ENCODE assay signal across 27 mouse cellular contexts in genomic region chr1:119731166-119731565, GRCm38 (mm10).
DNase-seq lines count a peak whose midpoint lies in the region; ATAC-seq and TF ChIP-seq lines count a peak whose summit lies in the region.
"Had no signal": no experiment of that assay in that cellular context is flagged by ENCODE, and none has a peak within 500 bp of the region (broad histone marks: within the 10 kb centered on the region; RNA-seq: fewer than 3 reads in every experiment).

No protein-coding gene starts in this region.

- H3K4me1 ChIP-seq in kidney, adult 2 months (ENCODE audit: control insufficient read depth, insufficient read depth, low read length): no peaks in the 10 kb centered on the region
- no peaks in the 10 kb centered on the region for H3K4me1 ChIP-seq in kidney, embryonic 14.5 days (ENCODE audit: control insufficient read depth, insufficient read depth, low read length)
- H3K4me1 ChIP-seq: embryonic facial prominence, embryonic 13.5 days; embryonic facial prominence, embryonic 15.5 days; forebrain, embryonic 10.5 days; forebrain, embryonic 12.5 days had no signal

- DNase-seq in kidney, adult 2 months: peak; percentile 67
- peak; percentile 69 for DNase-seq in kidney, adult 9 months
- no peak for DNase-seq in kidney, postnatal 4 days
- peak; percentile 34 for DNase-seq in R1 (ENCODE audit: low read depth, low spot score)
- DNase-seq: adrenal gland, adult 2 months; adrenal gland, postnatal 10 days; adrenal gland, postnatal 25 days; B cell, adult 2 months; cerebellum, adult 11 months; cerebellum, adult 18-20 months; cerebellum, adult 8-10 months; cerebellum, adult 9-11 months; cerebellum, postnatal 14 days; cerebellum, postnatal 36 days; embryo, embryonic 11 days had no signal

- H3K9me3 ChIP-seq in kidney, embryonic 14.5 days (ENCODE audit: control insufficient read depth, low read length): no peaks in the 10 kb centered on the region
- H3K9me3 ChIP-seq: embryonic facial prominence, embryonic 13.5 days; embryonic facial prominence, embryonic 15.5 days; forebrain, embryonic 10.5 days; forebrain, embryonic 12.5 days; G1E had no signal

- H3K9ac ChIP-seq in kidney, embryonic 14.5 days (ENCODE audit: low read depth, low read length): no peak overlapping the region
- H3K9ac ChIP-seq: embryonic facial prominence, embryonic 13.5 days; embryonic facial prominence, embryonic 15.5 days; forebrain, embryonic 12.5 days had no signal

- 40% methylated on average over 2 of the region's 2 CpGs for WGBS in kidney, adult 2 months
- WGBS in kidney, embryonic 14.5 days: 83% methylated on average over 2 of the region's 2 CpGs

- no peaks in the 10 kb centered on the region for H3K36me3 ChIP-seq in kidney, adult 2 months (ENCODE audit: control insufficient read depth, insufficient read depth, low read length)
- peaks cover 3% of the 10 kb centered on the region; the same call in 1 of the 2 replicates for H3K36me3 ChIP-seq in kidney, embryonic 14.5 days (ENCODE audit: control insufficient read depth, insufficient read depth, low read length)
- H3K36me3 ChIP-seq: embryonic facial prominence, embryonic 13.5 days; embryonic facial prominence, embryonic 15.5 days; forebrain, embryonic 12.5 days had no signal

- no peak overlapping the region for H3K4me3 ChIP-seq in kidney, adult 2 months (ENCODE audit: insufficient read depth, low read depth, low read length)
- H3K4me3 ChIP-seq in kidney, embryonic 14.5 days (ENCODE audit: low read length): no peak overlapping the region
- H3K4me3 ChIP-seq: embryonic facial prominence, embryonic 13.5 days; embryonic facial prominence, embryonic 15.5 days; erythroblast, embryonic 14.5 days; forebrain, embryonic 10.5 days; forebrain, embryonic 12.5 days had no signal

- no peak overlapping the region for H3K4me2 ChIP-seq in kidney, embryonic 14.5 days (replicated peaks; ENCODE audit: low read depth, low read length)
- H3K4me2 ChIP-seq: embryonic facial prominence, embryonic 13.5 days; embryonic facial prominence, embryonic 15.5 days; forebrain, embryonic 12.5 days had no signal

- TF ChIP-seq CTCF in kidney, adult 2 months (conservative IDR thresholded peaks at IDR 0.05; ENCODE audit: insufficient read depth, insufficient read length, low read depth, low read length): no peak

- H3K27ac ChIP-seq in kidney, adult 2 months (ENCODE audit: insufficient read depth, low read depth, low read length): no peak overlapping the region
- no peak overlapping the region for H3K27ac ChIP-seq in kidney, embryonic 14.5 days (ENCODE audit: low read depth, low read length)
- H3K27ac ChIP-seq: embryonic facial prominence, embryonic 13.5 days; embryonic facial prominence, embryonic 15.5 days; forebrain, embryonic 10.5 days; forebrain, embryonic 12.5 days had no signal

- ATAC-seq in kidney, embryonic 14.5 days (ENCODE audit: low FRiP score, low TSS enrichment): no peak
- ATAC-seq: CD4-positive, CD25-positive, alpha-beta regulatory T cell, adult 4 months; forebrain, embryonic 14.5 days; forebrain, embryonic 16.5 days; Patski had no signal

- TF ChIP-seq POLR2A in kidney, adult 2 months (IDR thresholded peaks at IDR 0.05; ENCODE audit: low read depth, low read length): no peak

- H3K27me3 ChIP-seq in kidney, adult 2 months (replicated peaks; ENCODE audit: control insufficient read depth, insufficient read depth, low read length): no peaks in the 10 kb centered on the region
- no peaks in the 10 kb centered on the region for H3K27me3 ChIP-seq in kidney, embryonic 14.5 days (ENCODE audit: control insufficient read depth, insufficient read depth, low read length)
- H3K27me3 ChIP-seq: CH12.LX; embryonic facial prominence, embryonic 13.5 days; embryonic facial prominence, embryonic 15.5 days; forebrain, embryonic 12.5 days; Patski had no signal

Comparison
In these comparisons a context has a peak if more than half of its experiments do, and no peak if none do; other contexts are left out.
1. DNase-seq: peak in kidney, adult 2 months (single experiment), kidney, adult 9 months (single experiment) and R1 (single experiment); none in kidney, postnatal 4 days (0 of 2).